Mouse (Mus musculus): ENCODE measurements at regions not wholly inside any gene's neighbourhood (a gene's known extent, or its start where the extent isn't known, plus 50 kb on each side); places are given as distances from the start of the nearest gene placed in this dataset.

DNA sequence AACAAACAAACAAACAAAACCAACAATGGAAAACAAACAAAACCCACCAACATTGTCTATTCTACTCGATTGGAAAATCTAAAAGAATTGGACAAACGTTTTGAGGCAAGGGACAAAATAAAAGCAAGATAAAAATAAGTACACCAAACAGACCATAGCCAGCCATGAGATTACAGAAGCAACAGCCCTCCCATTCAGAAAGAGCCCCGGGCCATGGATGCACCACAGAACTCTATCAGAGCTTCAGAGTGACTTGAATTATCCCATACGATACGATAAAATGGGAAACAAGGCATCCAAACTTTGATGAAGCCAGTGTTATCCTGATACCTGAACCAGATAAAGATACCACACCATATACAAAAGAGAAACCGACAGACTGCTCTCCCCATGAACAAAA is 68.7 kb downstream of the Npepl1 start:
- TF ChIP-seq CTCF (IDR thresholded peaks at IDR 0.05; ENCODE audit: insufficient read depth, low read length): no peak
- no peak for TF ChIP-seq POLR2A (IDR thresholded peaks at IDR 0.05; ENCODE audit: borderline replicate concordance, extremely low read depth, low read depth, low read length)
- 77% methylated on average over 6 of the region's 6 CpGs for whole genome bisulfite sequencing
- H3K4me1 ChIP-seq (ENCODE audit: control insufficient read depth, insufficient read depth, low read length): no peaks in the 10 kb centered on the region
- no peak overlapping the region for H3K4me3 ChIP-seq (replicated peaks; ENCODE audit: extremely low read depth, low read depth, low read length)
- DNase-seq: no peak

DNA sequence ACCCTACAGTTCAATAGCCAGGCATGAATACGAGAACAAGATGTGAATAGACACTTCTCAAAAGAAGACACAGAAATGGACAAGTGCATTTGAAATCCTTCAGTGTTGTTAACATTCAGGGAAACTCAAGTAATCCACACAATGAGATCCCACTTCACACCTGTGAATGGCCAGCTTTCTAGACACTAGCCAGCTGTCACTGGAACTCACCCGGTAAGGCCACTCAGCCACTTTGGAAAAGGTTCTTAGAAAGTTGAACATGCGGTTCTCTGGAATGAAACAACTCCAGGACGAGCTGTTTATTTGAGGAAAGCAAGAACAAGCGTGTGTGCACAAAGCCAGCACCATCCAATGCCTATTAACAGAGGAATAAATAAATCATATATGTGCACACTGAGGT is 74.6 kb downstream of the Npepl1 start:
- no peak for TF ChIP-seq POLR2A (IDR thresholded peaks at IDR 0.05; ENCODE audit: borderline replicate concordance, extremely low read depth, low read depth, low read length)
- no peak for TF ChIP-seq CTCF (IDR thresholded peaks at IDR 0.05; ENCODE audit: insufficient read depth, low read length)
- no peak for DNase-seq
- Histone ChIP-seq H3K4me1 (ENCODE audit: control insufficient read depth, insufficient read depth, low read length) (no peaks in the 10 kb centered on the region), H3K4me3 (replicated peaks; ENCODE audit: extremely low read depth, low read depth, low read length) (no peak overlapping the region)
- WGBS: 61% methylated on average over 5 of the region's 5 CpGs

DNA sequence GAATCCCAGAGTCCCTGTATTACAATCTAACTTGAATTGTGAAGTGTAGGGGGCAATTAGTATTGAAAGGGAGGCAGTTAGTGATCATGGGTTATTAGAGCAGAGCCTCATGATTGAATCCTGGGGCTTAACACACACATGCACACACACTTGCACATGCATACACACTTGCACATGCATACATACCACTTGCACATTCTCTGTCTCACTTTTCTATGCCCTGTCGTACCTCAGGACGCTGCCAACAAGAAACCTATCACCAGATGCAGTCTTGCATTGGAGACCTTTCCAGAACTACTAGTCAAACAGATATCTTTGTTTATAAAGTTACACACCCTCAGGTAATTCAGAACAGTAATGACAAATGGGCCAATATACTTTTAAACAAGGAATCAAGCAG is 80.9 kb downstream of the Npepl1 start:
- WGBS: 83% methylated on average over 2 of the region's 2 CpGs

DNA sequence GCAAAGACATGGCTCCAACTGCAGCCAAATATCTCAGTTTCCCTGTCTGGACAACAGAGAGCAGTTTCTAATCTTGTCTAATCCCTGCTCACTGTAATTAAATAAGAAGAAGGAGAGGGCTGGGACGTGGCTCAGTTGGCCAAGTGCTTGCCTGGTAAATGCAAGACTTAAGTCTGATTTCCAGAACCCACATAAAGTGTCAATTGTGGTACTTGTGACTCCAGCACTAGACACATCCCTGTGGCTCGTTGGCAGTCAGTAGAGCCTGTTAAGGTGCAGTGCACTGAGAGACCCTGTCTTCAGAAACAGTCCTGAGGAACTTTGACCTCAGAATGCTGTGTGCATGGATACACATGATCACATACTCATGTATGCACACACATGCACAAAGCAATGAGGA is 81.4 kb downstream of the Npepl1 start:
- Histone ChIP-seq H3K4me1 (ENCODE audit: control insufficient read depth, insufficient read depth, low read length) (no peaks in the 10 kb centered on the region), H3K4me3 (replicated peaks; ENCODE audit: extremely low read depth, low read depth, low read length) (no peak overlapping the region)
- TF ChIP-seq CTCF (IDR thresholded peaks at IDR 0.05; ENCODE audit: insufficient read depth, low read length) (no peak), POLR2A (IDR thresholded peaks at IDR 0.05; ENCODE audit: borderline replicate concordance, extremely low read depth, low read depth, low read length) (no peak)
- WGBS: 59% methylated on average over 2 of the region's 2 CpGs
- DNase-seq: no peak

More for the DNA sequence above, 80.9 kb downstream of the Npepl1 start:
- TF ChIP-seq CTCF (IDR thresholded peaks at IDR 0.05; ENCODE audit: insufficient read depth, low read length): no peak
- TF ChIP-seq POLR2A (IDR thresholded peaks at IDR 0.05; ENCODE audit: borderline replicate concordance, extremely low read depth, low read depth, low read length): no peak
- H3K4me3 ChIP-seq (replicated peaks; ENCODE audit: extremely low read depth, low read depth, low read length): no peak overlapping the region
- DNase-seq: no peak
- H3K4me1 ChIP-seq (ENCODE audit: control insufficient read depth, insufficient read depth, low read length): no peaks in the 10 kb centered on the region

DNA sequence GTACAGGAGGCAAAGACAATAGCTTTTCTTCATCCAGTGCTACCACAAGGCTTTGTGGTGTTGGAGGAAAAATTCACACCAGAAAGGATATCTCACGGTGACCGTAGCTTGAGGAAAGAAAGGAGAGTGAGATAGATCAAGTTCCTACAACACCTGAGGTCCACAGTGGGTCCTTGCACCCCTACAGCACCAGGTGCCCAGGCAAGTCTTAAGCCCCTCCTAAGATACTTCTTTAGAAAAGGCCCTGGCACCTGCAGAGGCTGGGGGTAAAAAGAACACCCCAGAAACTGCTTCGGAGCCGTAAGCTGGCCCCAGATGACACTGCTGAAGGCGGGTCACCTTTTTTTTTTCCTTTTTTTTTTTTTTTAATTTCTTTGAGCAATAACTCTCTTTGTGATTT is 81.9 kb downstream of the Npepl1 start:
- DNase-seq: no peak
- Histone ChIP-seq H3K4me3 (replicated peaks; ENCODE audit: extremely low read depth, low read depth, low read length) (no peak overlapping the region), H3K4me1 (ENCODE audit: control insufficient read depth, insufficient read depth, low read length) (no peaks in the 10 kb centered on the region)
- WGBS: 93% methylated on average over 5 of the region's 5 CpGs
- TF ChIP-seq CTCF (IDR thresholded peaks at IDR 0.05; ENCODE audit: insufficient read depth, low read length) (no peak), POLR2A (IDR thresholded peaks at IDR 0.05; ENCODE audit: borderline replicate concordance, extremely low read depth, low read depth, low read length) (no peak)

DNA sequence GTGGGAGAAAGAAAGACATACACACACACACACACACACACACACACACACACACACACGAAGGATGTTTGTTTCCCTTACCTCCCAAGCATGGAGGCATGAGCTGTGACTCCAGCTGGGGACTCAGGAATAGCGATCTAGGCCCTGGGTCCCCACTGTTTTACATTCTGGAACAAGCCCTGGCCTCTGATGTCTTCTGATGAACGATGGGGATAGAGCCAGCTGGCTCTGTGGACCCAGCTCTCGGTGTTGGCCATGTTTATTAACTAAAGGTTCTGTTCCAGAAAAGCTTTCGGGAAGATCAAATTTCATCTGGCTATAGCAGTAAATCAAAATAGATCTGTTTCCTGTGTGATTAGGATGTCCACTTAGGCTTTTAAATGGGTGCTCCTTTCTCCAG is 83.4 kb downstream of the Npepl1 start:
- TF ChIP-seq POLR2A (IDR thresholded peaks at IDR 0.05; ENCODE audit: borderline replicate concordance, extremely low read depth, low read depth, low read length) (no peak), CTCF (IDR thresholded peaks at IDR 0.05; ENCODE audit: insufficient read depth, low read length) (no peak)
- DNase-seq: no peak

DNA sequence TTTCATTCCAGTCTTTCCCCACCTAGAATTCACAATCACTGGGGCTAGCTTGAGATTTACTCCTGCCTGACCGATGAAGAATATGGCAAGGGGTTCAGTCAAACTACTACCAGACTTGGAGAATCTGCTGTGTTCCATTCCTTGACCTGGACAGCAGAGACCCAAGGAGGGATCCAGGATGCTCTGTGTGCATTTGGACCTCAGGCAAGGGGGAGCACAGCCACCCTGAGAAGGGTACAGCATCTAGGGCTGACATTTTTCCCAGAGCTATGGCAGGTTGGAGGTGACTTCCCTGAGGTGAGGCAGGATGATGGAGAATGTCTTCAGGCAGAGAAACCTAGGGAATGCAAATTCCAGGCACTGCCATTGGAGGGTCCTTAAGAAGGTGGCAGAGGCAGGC is 85.5 kb downstream of the Npepl1 start:
- Histone ChIP-seq H3K4me1 (ENCODE audit: control insufficient read depth, insufficient read depth, low read length) (no peaks in the 10 kb centered on the region), H3K4me3 (replicated peaks; ENCODE audit: extremely low read depth, low read depth, low read length) (no peak overlapping the region)
- WGBS: 98% methylated on average over 1 of the region's 1 CpGs
- no peak for TF ChIP-seq CTCF (IDR thresholded peaks at IDR 0.05; ENCODE audit: insufficient read depth, low read length)
- TF ChIP-seq POLR2A (IDR thresholded peaks at IDR 0.05; ENCODE audit: borderline replicate concordance, extremely low read depth, low read depth, low read length): no peak
- no peak for DNase-seq

More for the DNA sequence above, 83.4 kb downstream of the Npepl1 start:
- Histone ChIP-seq H3K4me1 (ENCODE audit: control insufficient read depth, insufficient read depth, low read length) (no peaks in the 10 kb centered on the region), H3K4me3 (replicated peaks; ENCODE audit: extremely low read depth, low read depth, low read length) (no peak overlapping the region)
- 55% methylated on average over 5 of the region's 5 CpGs for WGBS

DNA sequence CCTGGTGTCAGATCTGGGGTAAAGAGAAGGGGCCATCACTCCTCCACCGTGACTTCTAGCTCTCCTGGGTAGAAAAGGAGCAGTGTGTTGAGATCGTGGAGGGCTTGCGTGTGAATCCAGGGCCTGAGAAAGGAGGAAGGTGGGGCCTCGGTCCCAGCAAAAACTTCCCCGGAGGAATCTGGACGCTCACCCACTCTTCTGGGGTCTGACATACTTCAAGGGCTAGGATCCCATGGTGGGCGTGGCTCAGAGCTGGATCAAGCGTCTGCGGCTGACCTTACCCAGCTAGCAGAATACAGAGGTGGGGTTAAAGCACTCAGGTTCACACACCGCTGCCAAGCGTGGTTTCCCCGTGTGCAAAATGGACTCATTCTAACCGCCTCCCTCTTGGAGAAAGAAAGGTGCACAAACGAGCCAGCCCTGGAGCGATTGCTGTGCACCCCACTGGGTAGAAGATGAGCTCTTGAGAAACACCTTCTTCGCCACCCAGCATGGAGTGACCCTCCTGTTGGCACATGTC is 86.6 kb downstream of the Npepl1 start:
- WGBS: 85% methylated on average over 16 of the region's 16 CpGs
- Histone ChIP-seq H3K4me1 (ENCODE audit: control insufficient read depth, insufficient read depth, low read length) (no peaks in the 10 kb centered on the region), H3K4me3 (replicated peaks; ENCODE audit: extremely low read depth, low read depth, low read length) (no peak overlapping the region)
- no peak for DNase-seq
- TF ChIP-seq CTCF (IDR thresholded peaks at IDR 0.05; ENCODE audit: insufficient read depth, low read length) (no peak), POLR2A (IDR thresholded peaks at IDR 0.05; ENCODE audit: borderline replicate concordance, extremely low read depth, low read depth, low read length) (no peak)

DNA sequence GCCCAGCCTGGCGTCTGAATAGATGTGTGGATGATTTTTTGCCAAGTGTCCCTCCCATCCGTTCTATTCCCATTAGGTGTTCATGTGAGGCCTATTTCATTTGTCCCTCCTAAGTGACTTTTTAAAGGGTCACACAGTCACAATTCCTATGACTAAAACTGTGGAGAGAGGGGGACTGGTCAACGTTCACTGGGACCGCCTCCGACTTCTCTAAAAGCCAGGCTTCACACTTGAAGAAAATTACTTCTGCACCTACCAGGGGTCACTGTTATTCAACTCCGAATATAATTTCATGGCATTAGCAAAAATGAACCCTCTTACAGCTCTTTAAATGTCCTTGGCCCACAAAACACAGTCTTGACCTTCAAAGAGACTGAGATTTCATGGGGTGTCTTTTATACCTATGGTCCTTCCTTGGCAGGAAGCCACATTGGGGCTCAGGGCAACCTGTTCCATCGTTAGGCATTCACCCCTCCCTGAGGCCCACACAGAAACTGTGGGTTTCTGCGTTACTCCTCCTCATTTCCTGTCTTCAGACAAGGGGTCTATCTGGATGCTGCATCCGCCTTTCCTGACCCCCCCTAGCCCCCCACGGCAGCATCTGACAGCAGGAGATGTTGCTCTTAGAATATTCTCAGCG is 86.7 kb upstream of the Gnas start:
- TF ChIP-seq CTCF (IDR thresholded peaks at IDR 0.05; ENCODE audit: insufficient read depth, low read length) (no peak), POLR2A (IDR thresholded peaks at IDR 0.05; ENCODE audit: borderline replicate concordance, extremely low read depth, low read depth, low read length) (no peak)
- no peak for DNase-seq
- no peaks in the 10 kb centered on the region for H3K4me1 ChIP-seq (ENCODE audit: control insufficient read depth, insufficient read depth, low read length)
- H3K4me3 ChIP-seq (replicated peaks; ENCODE audit: extremely low read depth, low read depth, low read length): no peak overlapping the region
- 77% methylated on average over 11 of the region's 11 CpGs for WGBS

DNA sequence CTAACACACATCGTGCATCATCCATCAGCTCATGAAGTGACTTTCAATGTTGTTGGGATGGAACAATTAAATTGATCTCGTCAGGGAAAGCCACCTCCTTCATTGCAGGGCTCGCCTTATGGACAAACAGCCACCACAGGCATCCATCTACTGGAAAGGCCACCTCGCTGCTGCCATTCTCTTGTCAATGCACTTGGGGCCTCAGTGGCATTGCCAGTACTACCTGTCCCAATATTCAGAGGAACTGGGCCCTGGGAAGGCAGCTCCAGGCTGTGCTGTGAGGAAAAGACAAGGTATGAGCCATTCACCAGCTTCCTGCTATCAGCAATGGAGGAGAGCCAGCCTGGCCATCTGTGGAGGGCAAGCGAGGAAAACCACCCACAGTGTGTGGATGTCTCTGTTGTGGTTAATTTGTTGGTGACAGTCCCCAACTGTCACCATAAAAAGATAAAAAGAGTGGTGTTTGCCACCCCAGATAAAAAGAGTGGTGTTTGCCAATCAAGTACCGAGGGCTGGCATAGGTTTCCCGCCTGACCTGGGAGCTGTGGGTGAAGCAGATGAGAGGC is 85.6 kb upstream of the Gnas start:
- no peak for DNase-seq
- no peaks in the 10 kb centered on the region for H3K4me1 ChIP-seq (ENCODE audit: control insufficient read depth, insufficient read depth, low read length)
- TF ChIP-seq POLR2A (IDR thresholded peaks at IDR 0.05; ENCODE audit: borderline replicate concordance, extremely low read depth, low read depth, low read length) (no peak), CTCF (IDR thresholded peaks at IDR 0.05; ENCODE audit: insufficient read depth, low read length) (no peak)
- WGBS: 81% methylated on average over 7 of the region's 7 CpGs
- H3K4me3 ChIP-seq (replicated peaks; ENCODE audit: extremely low read depth, low read depth, low read length): no peak overlapping the region
